Mouse (Mus musculus): ENCODE measurements at regions not wholly inside any gene's neighbourhood (a gene's known extent, or its start where the extent isn't known, plus 50 kb on each side); places are given as distances from the start of the nearest gene placed in this dataset.

DNA sequence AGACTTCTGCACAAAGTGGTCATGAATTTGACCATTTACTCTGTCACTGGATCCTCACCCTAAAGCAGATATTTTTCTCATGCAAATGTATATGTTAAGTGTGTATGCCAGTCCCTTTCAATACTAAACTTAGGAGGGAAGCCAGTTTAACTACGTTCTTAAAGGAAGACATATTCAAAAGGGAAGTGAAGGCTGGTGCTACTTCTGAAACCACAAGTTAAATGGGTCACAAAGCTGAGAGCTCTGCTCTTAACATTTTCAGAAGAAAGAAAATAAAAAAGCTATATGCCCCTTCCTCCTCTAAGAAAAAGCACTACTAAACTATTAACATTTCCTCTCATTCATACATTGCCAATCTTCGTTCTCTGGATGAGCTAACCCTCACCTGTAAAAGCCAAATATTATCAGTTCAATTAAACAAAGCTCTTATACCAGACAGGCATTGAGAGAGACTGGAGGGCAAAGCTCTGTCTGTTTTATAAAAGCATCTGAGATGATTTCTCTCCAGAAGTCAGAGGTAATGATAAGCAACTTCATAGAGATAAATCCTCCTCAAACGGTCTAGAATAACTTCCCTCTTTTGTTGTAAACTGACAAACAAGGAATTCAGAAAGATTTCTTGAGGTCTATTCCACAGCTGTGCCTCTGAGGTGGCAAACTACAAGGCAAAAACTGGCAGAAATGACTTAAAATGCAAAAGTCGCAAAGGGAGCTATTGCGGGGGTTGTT is 82.7 kb upstream of the Klf6 start:
- no peaks in the 10 kb centered on the region for H3K4me1 ChIP-seq (ENCODE audit: control insufficient read depth, insufficient read depth, low read length)
- H3K27ac ChIP-seq (replicated peaks; ENCODE audit: low read depth, low read length) = no peak overlapping the region
- ATAC-seq (ENCODE audit: low FRiP score, low TSS enrichment) (no peak), DNase-seq (no peak)
- H3K27me3 ChIP-seq (ENCODE audit: control insufficient read depth, insufficient read depth, low read length) = no peaks in the 10 kb centered on the region
- H3K36me3 ChIP-seq (ENCODE audit: control insufficient read depth, insufficient read depth, low read length) = no peaks in the 10 kb centered on the region
- H3K9ac ChIP-seq (replicated peaks; ENCODE audit: low read length) = no peak overlapping the region
- no peak overlapping the region for H3K4me3 ChIP-seq (replicated peaks; ENCODE audit: low read depth, low read length)
- H3K9me3 ChIP-seq (ENCODE audit: control insufficient read depth, low read length) = no peaks in the 10 kb centered on the region
- no peak overlapping the region for H3K4me2 ChIP-seq (ENCODE audit: low read length)
- WGBS = 69% methylated on average over 5 of the region's 5 CpGs

DNA sequence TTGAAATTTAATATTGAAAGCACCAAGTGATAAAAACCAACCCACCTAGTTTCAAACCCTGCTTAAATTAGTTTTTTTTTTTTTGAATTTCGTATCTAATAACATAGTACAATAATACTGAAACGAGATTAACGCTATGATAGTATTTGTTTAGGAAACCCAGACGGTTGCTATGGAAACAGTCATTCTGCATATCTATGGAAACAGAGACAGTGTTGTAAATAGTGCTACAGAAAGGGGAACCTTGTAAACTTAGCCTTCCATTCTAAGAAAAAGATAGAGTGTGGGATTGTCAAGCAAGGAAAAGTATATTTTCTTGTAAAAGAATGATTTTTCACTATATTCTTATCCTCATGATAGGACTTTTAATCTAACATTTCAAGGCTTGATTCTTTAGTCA is 81.9 kb upstream of the Klf6 start:
- peak; percentile 81 for DNase-seq
- Histone ChIP-seq H3K9me3 (ENCODE audit: control insufficient read depth, low read length) (no peaks in the 10 kb centered on the region), H3K4me3 (replicated peaks; ENCODE audit: low read depth, low read length) (no peak overlapping the region), H3K9ac (replicated peaks; ENCODE audit: low read length) (no peak overlapping the region), H3K4me2 (ENCODE audit: low read length) (no peak overlapping the region), H3K4me1 (ENCODE audit: control insufficient read depth, insufficient read depth, low read length) (no peaks in the 10 kb centered on the region), H3K27ac (replicated peaks; ENCODE audit: low read depth, low read length) (no peak overlapping the region), H3K36me3 (ENCODE audit: control insufficient read depth, insufficient read depth, low read length) (no peaks in the 10 kb centered on the region), H3K27me3 (ENCODE audit: control insufficient read depth, insufficient read depth, low read length) (no peaks in the 10 kb centered on the region)
- 34% methylated on average over 4 of the region's 4 CpGs for WGBS
- no peak for ATAC-seq (ENCODE audit: low FRiP score, low TSS enrichment)

- H3K4me2 ChIP-seq (ENCODE audit: low read length) = no peak overlapping the region
- 96% methylated on average over 1 of the region's 1 CpGs for WGBS
- no peak overlapping the region for H3K9ac ChIP-seq (replicated peaks; ENCODE audit: low read length)
- no peaks in the 10 kb centered on the region for H3K9me3 ChIP-seq (ENCODE audit: control insufficient read depth, low read length)
- ATAC-seq (ENCODE audit: low FRiP score, low TSS enrichment) = no peak
- no peaks in the 10 kb centered on the region for H3K27me3 ChIP-seq (ENCODE audit: control insufficient read depth, insufficient read depth, low read length)
- H3K4me3 ChIP-seq (replicated peaks; ENCODE audit: low read depth, low read length) = no peak overlapping the region
- no peak overlapping the region for H3K27ac ChIP-seq (replicated peaks; ENCODE audit: low read depth, low read length)
- DNase-seq = no peak
- no peaks in the 10 kb centered on the region for H3K4me1 ChIP-seq (ENCODE audit: control insufficient read depth, insufficient read depth, low read length)
- no peaks in the 10 kb centered on the region for H3K36me3 ChIP-seq (ENCODE audit: control insufficient read depth, insufficient read depth, low read length)
These were observed 78.7 kb upstream of the Klf6 start for GRCm38 (mm10) chr13:5782540-5782939.

DNA sequence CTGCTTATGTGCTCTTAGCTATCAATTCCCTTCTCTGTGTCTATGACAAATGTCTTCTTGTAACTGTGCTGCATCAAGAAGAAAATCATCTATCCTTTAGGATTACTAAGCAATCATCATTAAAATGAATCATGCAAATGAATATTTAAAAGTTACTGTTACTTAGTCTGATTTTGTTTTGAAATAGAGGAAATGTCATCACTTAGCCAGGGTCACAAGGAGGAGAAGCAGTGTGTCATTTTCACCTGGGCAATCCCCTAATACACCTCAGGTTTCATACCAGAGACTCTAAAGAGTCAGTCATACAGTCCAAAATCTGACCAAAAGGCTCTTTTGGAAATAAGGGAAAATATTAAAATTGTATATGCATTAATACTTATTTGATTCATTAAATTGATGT is 74.2 kb upstream of the Klf6 start:
- Histone ChIP-seq H3K9me3 (ENCODE audit: control insufficient read depth, low read length) (no peaks in the 10 kb centered on the region), H3K27me3 (ENCODE audit: control insufficient read depth, insufficient read depth, low read length) (no peaks in the 10 kb centered on the region), H3K9ac (replicated peaks; ENCODE audit: low read length) (no peak overlapping the region), H3K27ac (replicated peaks; ENCODE audit: low read depth, low read length) (no peak overlapping the region), H3K4me1 (ENCODE audit: control insufficient read depth, insufficient read depth, low read length) (no peaks in the 10 kb centered on the region), H3K4me2 (ENCODE audit: low read length) (no peak overlapping the region), H3K4me3 (replicated peaks; ENCODE audit: low read depth, low read length) (no peak overlapping the region), H3K36me3 (ENCODE audit: control insufficient read depth, insufficient read depth, low read length) (no peaks in the 10 kb centered on the region)
- DNase-seq = no peak
- no peak for ATAC-seq (ENCODE audit: low FRiP score, low TSS enrichment)

- no peak overlapping the region for H3K27ac ChIP-seq (replicated peaks; ENCODE audit: low read depth, low read length)
- WGBS = 83% methylated on average over 3 of the region's 3 CpGs
- no peak overlapping the region for H3K4me2 ChIP-seq (ENCODE audit: low read length)
- H3K4me1 ChIP-seq (ENCODE audit: control insufficient read depth, insufficient read depth, low read length) = no peaks in the 10 kb centered on the region
- DNase-seq (no peak), ATAC-seq (ENCODE audit: low FRiP score, low TSS enrichment) (no peak)
- no peaks in the 10 kb centered on the region for H3K9me3 ChIP-seq (ENCODE audit: control insufficient read depth, low read length)
- no peaks in the 10 kb centered on the region for H3K36me3 ChIP-seq (ENCODE audit: control insufficient read depth, insufficient read depth, low read length)
- no peak overlapping the region for H3K4me3 ChIP-seq (replicated peaks; ENCODE audit: low read depth, low read length)
- no peak overlapping the region for H3K9ac ChIP-seq (replicated peaks; ENCODE audit: low read length)
- H3K27me3 ChIP-seq (ENCODE audit: control insufficient read depth, insufficient read depth, low read length) = no peaks in the 10 kb centered on the region
These were observed 72.0 kb upstream of the Klf6 start for GRCm38 (mm10) chr13:5789302-5789701.

DNA sequence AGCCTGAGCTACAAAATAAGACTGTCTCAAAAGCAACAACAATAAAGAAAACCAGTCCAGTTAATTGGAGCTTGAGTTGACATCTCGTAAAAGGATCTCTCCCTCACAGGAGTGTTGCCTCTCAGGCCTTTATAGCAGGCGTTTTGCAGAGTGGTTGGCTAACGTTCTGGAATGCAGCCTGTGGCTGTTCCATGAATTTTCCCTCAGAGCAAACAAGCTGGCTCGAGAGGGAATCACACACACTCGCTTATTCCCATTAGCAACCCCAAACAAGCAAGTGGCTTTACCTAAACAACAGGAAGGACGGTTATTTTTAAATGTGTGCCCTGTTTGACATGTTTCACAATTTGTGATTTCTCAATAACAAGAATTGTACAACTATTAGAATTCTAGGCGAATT is 59.2 kb upstream of the Klf6 start:
- WGBS = 66% methylated on average over 7 of the region's 7 CpGs
- Histone ChIP-seq H3K4me1 (ENCODE audit: control insufficient read depth, insufficient read depth, low read length) (0 out of 2 replicates have a peak, but pooled peaks cover 5% of the 10 kb centered on the region), H3K9me3 (ENCODE audit: control insufficient read depth, low read length) (no peaks in the 10 kb centered on the region), H3K36me3 (ENCODE audit: control insufficient read depth, insufficient read depth, low read length) (no peaks in the 10 kb centered on the region), H3K27me3 (ENCODE audit: control insufficient read depth, insufficient read depth, low read length) (no peaks in the 10 kb centered on the region), H3K4me3 (replicated peaks; ENCODE audit: low read depth, low read length) (no peak overlapping the region), H3K27ac (replicated peaks; ENCODE audit: low read depth, low read length) (no peak overlapping the region), H3K9ac (replicated peaks; ENCODE audit: low read length) (no peak overlapping the region), H3K4me2 (ENCODE audit: low read length) (no peak overlapping the region)
- ATAC-seq (ENCODE audit: low FRiP score, low TSS enrichment) (no peak), DNase-seq (no peak)

- H3K9ac ChIP-seq (replicated peaks; ENCODE audit: low read length) = no peak overlapping the region
- H3K4me1 ChIP-seq (ENCODE audit: control insufficient read depth, insufficient read depth, low read length) = 0 out of 2 replicates have a peak, but pooled peaks cover 5% of the 10 kb centered on the region
- H3K27ac ChIP-seq (replicated peaks; ENCODE audit: low read depth, low read length) = no peak overlapping the region
- no peaks in the 10 kb centered on the region for H3K9me3 ChIP-seq (ENCODE audit: control insufficient read depth, low read length)
- WGBS = 76% methylated on average over 14 of the region's 14 CpGs
- DNase-seq (no peak), ATAC-seq (ENCODE audit: low FRiP score, low TSS enrichment) (no peak)
- no peaks in the 10 kb centered on the region for H3K27me3 ChIP-seq (ENCODE audit: control insufficient read depth, insufficient read depth, low read length)
- H3K36me3 ChIP-seq (ENCODE audit: control insufficient read depth, insufficient read depth, low read length) = no peaks in the 10 kb centered on the region
- no peak overlapping the region for H3K4me2 ChIP-seq (ENCODE audit: low read length)
- H3K4me3 ChIP-seq (replicated peaks; ENCODE audit: low read depth, low read length) = no peak overlapping the region
These were observed 58.5 kb upstream of the Klf6 start for GRCm38 (mm10) chr13:5802826-5803225.

DNA sequence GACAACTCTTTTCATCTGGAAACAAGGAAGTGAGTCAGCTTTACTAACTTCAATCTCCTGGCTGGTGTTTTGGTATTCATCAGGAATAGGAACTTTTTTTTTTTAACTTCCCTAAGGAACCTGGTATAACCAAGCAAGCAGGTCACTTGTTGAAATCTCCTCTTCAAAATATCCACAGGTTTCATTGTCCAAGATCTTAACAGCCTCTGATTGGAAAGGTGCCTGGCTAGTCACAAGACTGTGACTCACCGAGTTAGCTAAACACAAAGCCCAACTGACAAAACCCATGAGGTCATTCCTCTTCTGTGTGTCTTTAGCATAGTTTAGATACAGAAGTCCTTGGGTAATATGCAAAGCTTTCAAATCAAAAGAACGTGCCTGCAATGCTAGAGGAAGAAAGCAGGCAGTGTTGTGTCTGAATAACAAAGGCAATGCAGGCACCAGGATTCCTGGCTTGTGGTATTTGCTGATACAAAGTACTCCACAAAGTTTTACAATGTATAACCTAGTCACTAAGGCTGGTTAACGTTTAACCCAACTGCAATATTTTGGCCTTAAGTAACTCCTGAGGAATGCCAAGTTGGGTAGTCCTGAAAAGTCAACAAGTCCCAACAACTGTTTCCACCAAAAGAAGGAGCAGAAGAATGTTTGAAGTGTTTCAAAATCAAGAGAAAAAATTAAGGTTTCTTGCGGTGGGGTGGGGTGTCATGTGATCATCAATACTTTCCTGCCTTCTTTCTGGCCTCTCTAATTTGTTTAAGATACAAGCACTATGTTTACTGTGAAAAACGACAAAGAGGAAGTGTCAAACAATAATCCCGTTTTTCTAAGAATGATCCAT is 57.5 kb upstream of the Klf6 start:
- no peaks in the 10 kb centered on the region for H3K27me3 ChIP-seq (ENCODE audit: control insufficient read depth, insufficient read depth, low read length)
- ATAC-seq (ENCODE audit: low FRiP score, low TSS enrichment) (no peak), DNase-seq (peak; percentile 23)
- H3K4me1 ChIP-seq (ENCODE audit: control insufficient read depth, insufficient read depth, low read length) = 0 out of 2 replicates have a peak, but pooled peaks cover 5% of the 10 kb centered on the region
- H3K36me3 ChIP-seq (ENCODE audit: control insufficient read depth, insufficient read depth, low read length) = no peaks in the 10 kb centered on the region
- H3K4me3 ChIP-seq (replicated peaks; ENCODE audit: low read depth, low read length) = no peak overlapping the region
- no peak overlapping the region for H3K9ac ChIP-seq (replicated peaks; ENCODE audit: low read length)
- WGBS = 12% methylated on average over 6 of the region's 6 CpGs
- H3K4me2 ChIP-seq (ENCODE audit: low read length) = no peak overlapping the region
- no peak overlapping the region for H3K27ac ChIP-seq (replicated peaks; ENCODE audit: low read depth, low read length)
- H3K9me3 ChIP-seq (ENCODE audit: control insufficient read depth, low read length) = no peaks in the 10 kb centered on the region

Measured in midbrain, embryonic 14.5 days (tissue).